In genomic region chr15:78406293-78406934, GRCm38 (mm10) we compare ENCODE assay signal across 8 mouse cellular contexts. TPM values are rescaled to one million over a fixed set of nuclear protein-coding genes. Genes with fewer than 3 reads are reported as not detected.
DNase-seq lines count a peak whose midpoint lies in the region; ATAC-seq lines count a peak whose summit lies in the region.

Gene Mpst (plus strand): TSS chr15:78406416.

- H3K36me3 ChIP-seq in hindbrain, embryonic 11.5 days (ENCODE audit: control insufficient read depth, insufficient read depth, low read length): no peaks in the 10 kb centered on the region

- peak; percentile 77 for DNase-seq in MEL-GATA-1-ER (ENCODE audit: extremely low read depth, low read depth)
- DNase-seq in cerebellum, adult 9-10 months: peak; percentile 93
- peak; percentile 77 to 91 for DNase-seq in frontal cortex, adult 2 months (ENCODE audit: extremely low spot score in 1 of 2, low spot score in 1 of 2)
- DNase-seq in hindbrain, embryonic 11.5 days (ENCODE audit: low spot score): peak; percentile 86
- DNase-seq in layer of hippocampus, postnatal 10 days (ENCODE audit: low spot score in 2 of 2): peak; percentile 89 to 93
- DNase-seq in lung, postnatal 10 days: peak; percentile 94
- DNase-seq in ovary, postnatal 36 days (ENCODE audit: low spot score): peak; percentile 89
- DNase-seq in thymus, postnatal 25 days: peak; percentile 91

- H3K4me2 ChIP-seq in hindbrain, embryonic 11.5 days (replicated peaks; ENCODE audit: low read depth, low read length): peak within 1 kb of the TSS; percentile 90

- ATAC-seq in hindbrain, embryonic 11.5 days (ENCODE audit: low FRiP score): peak; percentile 88

- peaks cover 20% of the 10 kb centered on the region for H3K27me3 ChIP-seq in hindbrain, embryonic 11.5 days (ENCODE audit: control insufficient read depth, insufficient read depth, low read length)

- peaks cover 9% of the 10 kb centered on the region; the same call in 1 of the 2 replicates for H3K4me1 ChIP-seq in hindbrain, embryonic 11.5 days (replicated peaks; ENCODE audit: control insufficient read depth, insufficient read depth, low read length)

- H3K9me3 ChIP-seq in hindbrain, embryonic 11.5 days (ENCODE audit: control insufficient read depth, low read length): no peaks in the 10 kb centered on the region

- H3K27ac ChIP-seq in hindbrain, embryonic 11.5 days (ENCODE audit: low read depth, low read length): peak within 1 kb of the TSS; percentile 85

- H3K9ac ChIP-seq in hindbrain, embryonic 11.5 days (ENCODE audit: low read depth, low read length): peak within 1 kb of the TSS; percentile 57

- peak within 1 kb of the TSS; percentile 51 for H3K4me3 ChIP-seq in hindbrain, embryonic 11.5 days (ENCODE audit: low read depth, low read length)

- under 1% methylated on average over 39 of the region's 40 CpGs for WGBS in hindbrain, embryonic 11.5 days

RNA-seq across cellular contexts. Expression of gene Mpst, which starts in this region (rescaled TPM):
- polyA plus RNA-seq in frontal cortex, adult 2 months (2012; rRNA removed): 58.0 and 66.0 TPM in 2 replicates
- polyA plus RNA-seq in hindbrain, embryonic 11.5 days (2014; fragmentation: Nextera tagmentation; extraction: Ambion mirVana): 2.6 and 2.7 TPM in 2 replicates
- total RNA-seq in layer of hippocampus, postnatal 10 days (2021): 10 to 100 TPM; 50.5 to 55.2 TPM

Comparison
In these comparisons a context has a peak if more than half of its experiments do, and no peak if none do; other contexts are left out.
1. Peak in every context shown above with its lines: DNase-seq, ATAC-seq, H3K4me3 ChIP-seq and H3K27ac ChIP-seq.
2. RNA of gene Mpst (polyA plus RNA-seq): 58.0 to 66.0 TPM in frontal cortex, adult 2 months; 2.6 to 2.7 TPM in hindbrain, embryonic 11.5 days; every median in the first group is over 10 times any median in the second.